Mouse (Mus musculus): Measurements from ENCODE around the gene Ndn.

The Ndn gene

GRCm38 (mm10) chr7:62346269-62346668 lies at the start of gene Ndn:
Ndn (plus strand) TSS chr7:62346569.
- in situ Hi-C loops (cut with MboI; ENCODE audit: low sequenced_read_pairs), result no loop called here

DNA sequence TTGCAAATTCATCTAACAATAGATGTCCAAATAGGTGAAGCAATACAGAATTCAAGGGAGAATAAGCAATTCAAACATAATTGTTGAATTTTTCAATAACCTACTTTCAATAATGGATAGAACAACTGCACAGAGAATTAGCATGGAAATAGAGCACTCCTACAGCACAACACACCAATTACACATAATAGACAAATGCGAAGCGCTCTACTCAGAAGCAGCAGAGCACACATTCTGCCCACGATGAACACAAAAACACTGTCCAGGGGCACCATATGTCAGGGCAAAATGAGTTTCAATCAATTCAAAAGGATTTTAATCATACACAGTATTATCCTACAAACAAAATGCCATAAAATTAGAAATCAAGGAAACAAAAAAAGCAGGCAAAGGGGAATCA lies 43.9 kb upstream of the Ndn start:
- in situ Hi-C loops (cut with MboI; ENCODE audit: low sequenced_read_pairs), result no loop called here

- in situ Hi-C loops (cut with MboI; ENCODE audit: low sequenced_read_pairs), result no loop called here
Measured at GRCm38 (mm10) chr7:62306896-62307614, 39.3 kb upstream of the Ndn start.

GRCm38 (mm10) chr7:62316793-62317192 lies 29.6 kb upstream of the Ndn start:
- in situ Hi-C loops (cut with MboI; ENCODE audit: low sequenced_read_pairs), result no loop called here

GRCm38 (mm10) chr7:62345411-62345810 lies 958 bp upstream of the Ndn start:
- in situ Hi-C loops (cut with MboI; ENCODE audit: low sequenced_read_pairs), result no loop called here

DNA sequence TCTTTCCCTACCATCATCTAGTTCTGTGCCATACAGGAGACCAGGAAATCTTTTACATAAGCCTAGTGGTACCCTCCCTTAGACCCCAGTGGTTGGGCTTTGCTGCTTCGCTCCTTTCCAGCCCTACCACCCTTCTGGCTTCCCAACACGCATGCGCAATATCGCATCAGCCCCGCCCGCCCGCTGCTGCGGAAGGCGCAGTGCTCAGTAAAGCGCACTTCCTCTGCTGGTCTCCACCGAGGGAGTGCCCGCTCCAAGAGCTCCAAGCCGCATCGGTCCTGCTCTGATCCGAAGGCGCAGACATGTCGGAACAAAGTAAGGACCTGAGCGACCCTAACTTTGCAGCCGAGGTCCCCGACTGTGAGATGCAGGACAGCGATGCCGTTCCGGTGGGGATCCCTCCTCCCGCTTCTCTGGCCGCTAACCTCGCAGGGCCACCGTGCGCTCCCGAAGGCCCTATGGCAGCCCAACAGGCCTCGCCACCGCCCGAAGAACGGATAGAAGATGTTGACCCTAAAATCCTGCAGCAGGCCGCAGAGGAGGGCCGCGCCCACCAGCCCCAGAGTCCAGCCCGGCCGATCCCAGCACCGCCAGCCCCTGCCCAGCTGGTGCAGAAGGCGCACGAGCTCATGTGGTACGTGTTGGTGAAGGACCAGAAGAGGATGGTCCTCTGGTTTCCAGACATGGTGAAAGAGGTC lies 1.9 kb downstream of the Ndn start:
- in situ Hi-C loops (cut with MboI; ENCODE audit: low sequenced_read_pairs), result no loop called here

DNA sequence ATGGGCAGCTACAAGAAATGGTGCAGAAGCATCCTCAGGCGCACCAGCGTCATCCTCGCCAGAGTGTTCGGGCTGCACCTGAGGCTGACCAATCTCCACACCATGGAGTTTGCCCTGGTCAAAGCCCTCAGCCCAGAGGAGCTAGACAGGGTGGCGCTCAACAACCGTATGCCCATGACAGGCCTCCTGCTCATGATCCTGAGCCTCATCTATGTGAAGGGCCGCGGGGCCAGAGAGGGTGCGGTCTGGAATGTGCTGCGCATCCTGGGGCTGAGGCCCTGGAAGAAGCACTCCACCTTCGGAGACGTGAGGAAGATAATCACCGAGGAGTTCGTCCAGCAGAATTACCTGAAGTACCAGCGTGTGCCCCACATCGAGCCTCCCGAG lies 2.4 kb downstream of the Ndn start:
- in situ Hi-C loops (cut with MboI; ENCODE audit: low sequenced_read_pairs), result no loop called here

- in situ Hi-C loops (cut with MboI; ENCODE audit: low sequenced_read_pairs), result no loop called here
Measured at GRCm38 (mm10) chr7:62351266-62351665, 4.9 kb downstream of the Ndn start.

DNA sequence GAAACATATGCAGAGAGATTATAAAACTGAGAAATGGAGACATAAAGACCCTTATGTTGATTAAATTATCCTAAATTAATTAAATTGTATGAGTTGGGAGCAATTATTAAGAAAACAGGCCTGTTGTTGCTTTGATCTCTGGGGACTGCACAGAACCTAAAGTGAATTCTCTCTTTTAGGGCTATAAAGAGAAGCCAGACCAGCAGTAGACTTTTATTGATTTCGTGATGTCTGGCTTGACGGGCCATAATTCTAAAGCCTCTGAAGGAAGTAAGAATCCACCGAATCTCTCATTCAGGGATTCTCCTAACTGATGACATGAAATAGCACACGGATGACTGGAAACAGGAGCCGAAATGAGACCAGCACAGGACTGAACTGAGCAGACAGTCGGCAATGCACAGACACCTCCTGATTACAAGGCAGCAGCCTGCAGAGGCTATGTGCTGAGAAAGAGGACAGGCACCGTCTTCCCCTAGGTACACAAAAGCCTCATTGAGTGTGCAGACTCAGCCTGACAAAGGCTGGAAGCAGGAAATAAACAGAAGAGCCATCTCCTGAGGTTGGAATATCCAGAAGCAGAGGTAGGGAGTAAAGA lies 18.8 kb downstream of the Ndn start:
- in situ Hi-C loops (cut with MboI; ENCODE audit: low sequenced_read_pairs), result no loop called here

DNA sequence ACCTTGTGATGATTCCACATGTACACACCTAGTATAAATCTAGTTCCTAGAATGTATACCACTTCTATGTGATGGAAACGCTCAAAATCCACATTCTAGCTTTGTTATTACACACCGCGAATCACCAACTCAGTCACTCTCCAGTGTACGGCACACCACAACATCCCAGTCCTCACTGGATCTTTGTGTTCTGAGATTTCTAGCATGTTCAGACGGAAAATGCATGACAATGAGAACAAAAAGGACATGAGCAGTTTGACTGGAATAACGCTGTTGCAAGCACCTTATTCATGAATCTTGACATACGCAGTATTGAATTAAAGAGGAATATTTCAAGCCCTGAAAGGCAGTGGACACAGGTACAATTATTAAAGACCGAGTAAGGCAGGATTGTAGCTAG lies 20.4 kb downstream of the Ndn start:
- in situ Hi-C loops (cut with MboI; ENCODE audit: low sequenced_read_pairs), result no loop called here

- in situ Hi-C loops (cut with MboI; ENCODE audit: low sequenced_read_pairs), result no loop called here
Measured at GRCm38 (mm10) chr7:62375658-62376057, 29.3 kb downstream of the Ndn start.

GRCm38 (mm10) chr7:62376510-62377304 lies 30.3 kb downstream of the Ndn start, which contains the start of gene Magel2:
Magel2 (plus strand) TSS chr7:62377010.
- in situ Hi-C loops (cut with MboI; ENCODE audit: low sequenced_read_pairs), result no loop called here

GRCm38 (mm10) chr7:62377313-62377712 lies 30.9 kb downstream of the Ndn start:
- in situ Hi-C loops (cut with MboI; ENCODE audit: low sequenced_read_pairs), result no loop called here

DNA sequence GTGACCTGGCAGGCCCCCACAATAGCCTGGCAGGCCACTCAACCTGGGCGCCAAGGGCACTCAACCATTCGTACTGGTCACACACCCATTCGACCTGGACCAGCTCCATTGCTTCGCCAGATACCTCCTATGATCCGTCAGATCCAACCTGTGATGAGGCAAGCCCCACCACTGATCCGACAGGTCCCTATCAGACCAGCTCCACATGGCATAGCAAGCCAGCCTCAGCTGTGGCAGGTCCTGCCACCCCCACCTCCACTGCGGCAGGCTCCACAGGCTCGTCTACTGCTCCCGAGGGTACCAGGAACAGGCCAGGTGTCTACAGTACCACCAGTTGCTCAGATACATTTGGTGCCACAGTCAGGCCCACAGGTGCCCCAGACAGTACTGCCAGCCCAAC lies 32.2 kb downstream of the Ndn start:
- in situ Hi-C loops (cut with MboI; ENCODE audit: low sequenced_read_pairs), result no loop called here

DNA sequence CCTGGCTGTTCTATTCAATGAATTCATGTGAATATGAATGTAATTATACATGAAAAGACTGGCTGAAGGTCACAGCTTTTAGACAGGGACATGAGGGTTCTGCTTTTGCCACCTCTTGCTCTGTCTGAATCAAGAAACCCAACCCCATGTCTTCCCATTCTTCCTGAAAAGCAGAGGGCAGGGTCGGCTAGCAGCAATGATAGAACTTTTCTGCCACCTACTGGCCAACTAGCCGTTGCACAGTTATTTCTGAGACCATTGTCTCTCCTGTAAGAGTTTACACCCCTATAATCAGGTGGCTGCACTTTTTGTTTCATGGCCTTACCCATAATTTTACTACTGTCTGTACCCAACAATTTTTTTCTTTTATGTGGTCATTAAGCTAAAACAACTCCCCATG lies 36.0 kb downstream of the Ndn start:
- in situ Hi-C loops (cut with MboI; ENCODE audit: low sequenced_read_pairs), result no loop called here

GRCm38 (mm10) chr7:62388291-62388690 lies 41.9 kb downstream of the Ndn start:
- in situ Hi-C loops (cut with MboI; ENCODE audit: low sequenced_read_pairs), result no loop called here

DNA sequence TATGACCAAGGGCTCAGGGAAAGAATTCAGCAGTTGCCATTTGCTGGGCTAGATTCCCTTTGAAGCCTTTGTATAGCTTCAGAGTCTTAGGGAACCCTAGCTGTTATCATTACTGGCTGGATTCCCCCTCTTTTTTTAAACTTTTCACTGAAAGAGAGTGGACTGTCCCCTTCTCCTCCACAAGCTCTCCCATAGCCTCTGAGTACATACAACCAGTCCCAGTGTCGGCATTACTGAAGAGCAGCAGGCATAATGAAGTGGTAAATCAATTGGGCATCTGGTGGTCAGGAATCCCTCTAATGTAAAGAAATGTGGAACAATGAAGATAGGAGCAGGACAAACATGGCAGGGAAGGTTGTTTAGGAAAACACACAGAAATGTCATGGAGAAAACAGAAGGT lies 45.8 kb downstream of the Ndn start:
- in situ Hi-C loops (cut with MboI; ENCODE audit: low sequenced_read_pairs), result no loop called here

All from CH12F3 (cell line).